Mouse (Mus musculus): ENCODE data around the gene Zfp710. TPM values are rescaled to one million over a fixed set of nuclear protein-coding genes. Genes with fewer than 3 reads are reported as not detected.
A peak's percentile ranks its signal among the peaks of the same experiment; 100 is the strongest.

Gene Zfp710
- polyA plus RNA-seq, 1 experiment from 2014 or later, result 15.8 TPM

DNA sequence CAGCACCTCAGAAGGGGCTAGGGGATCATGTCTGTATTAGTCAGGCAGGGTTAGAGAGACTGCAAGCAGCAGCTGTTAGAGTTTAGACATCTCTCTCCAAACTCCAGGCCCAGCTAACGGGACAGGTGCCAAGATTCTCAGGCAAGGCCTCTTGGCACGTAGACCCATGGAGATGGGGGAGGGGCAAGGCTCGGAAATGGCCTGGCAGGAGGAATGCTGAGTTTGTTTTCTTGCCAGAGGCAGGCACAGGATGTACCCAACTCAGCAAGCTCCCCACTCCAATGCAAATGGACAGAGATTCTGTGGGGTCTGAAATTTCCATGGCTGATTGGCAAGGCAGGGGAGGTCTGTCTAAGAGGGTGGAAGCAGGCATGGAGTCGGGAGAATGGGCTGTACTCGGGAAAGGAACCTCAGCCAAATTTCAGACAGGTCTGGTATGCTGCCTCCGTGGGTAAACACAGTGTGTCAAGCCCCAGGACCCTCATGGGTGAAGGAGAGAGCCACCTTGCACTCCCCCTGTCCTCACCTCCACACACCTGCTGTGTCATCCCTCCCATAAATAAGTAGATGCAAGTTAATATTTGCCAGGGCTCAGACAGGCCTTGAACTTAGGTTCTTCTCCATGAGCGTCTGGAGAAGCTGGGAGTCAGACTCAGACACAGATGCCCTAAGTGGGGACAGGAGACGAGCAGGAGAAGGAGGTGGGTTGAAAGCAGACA lies 110.0 kb downstream of the Zfp710 start:
- H3K4me2 ChIP-seq, result no peak overlapping the region
- no peak overlapping the region for H3K9ac ChIP-seq
- H3K36me3 ChIP-seq, result no peaks in the 10 kb centered on the region
- no peaks in the 10 kb centered on the region for H3K9me3 ChIP-seq
- ATAC-seq (ENCODE audit: insufficient read depth, low FRiP score, low read depth), result peak; percentile 51; the same call in 1 of the 2 replicates
- H3K27me3 ChIP-seq (replicated peaks), result no peaks in the 10 kb centered on the region
- H3K4me3 ChIP-seq (replicated peaks), result no peak overlapping the region
- peak overlapping the region; percentile 63 for H3K27ac ChIP-seq
- H3K4me1 ChIP-seq, result peaks cover 5% of the 10 kb centered on the region; the same call in 1 of the 2 replicates
- 34% methylated on average over 8 of the region's 8 CpGs for WGBS

DNA sequence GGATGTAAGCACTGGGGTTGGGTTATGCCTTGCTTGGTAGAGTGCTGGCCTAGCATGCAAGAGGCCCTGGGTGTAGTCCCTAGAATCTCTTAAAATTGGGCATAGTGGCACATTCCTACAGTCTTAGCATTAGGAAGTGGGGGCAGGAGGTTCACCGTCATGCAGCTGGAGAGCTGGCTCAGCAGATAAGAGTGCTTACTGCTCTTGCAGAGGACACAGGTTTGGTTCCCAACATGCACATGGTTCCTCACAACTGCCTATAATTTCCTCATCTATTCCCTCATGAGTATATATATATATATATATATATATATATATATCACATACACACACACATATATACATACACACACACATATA lies 110.5 kb downstream of the Zfp710 start:
- no peaks in the 10 kb centered on the region for H3K36me3 ChIP-seq
- H3K27me3 ChIP-seq (replicated peaks), result no peaks in the 10 kb centered on the region
- H3K4me2 ChIP-seq, result no peak overlapping the region
- no peak overlapping the region for H3K9ac ChIP-seq
- no peaks in the 10 kb centered on the region for H3K9me3 ChIP-seq
- peaks cover 4% of the 10 kb centered on the region; the same call in 1 of the 2 replicates for H3K4me1 ChIP-seq
- no peak; the same call in 1 of the 2 replicates for ATAC-seq (ENCODE audit: insufficient read depth, low FRiP score, low read depth)
- H3K27ac ChIP-seq, result peak overlapping the region; percentile 63; the same call in 1 of the 2 replicates
- H3K4me3 ChIP-seq (replicated peaks), result no peak overlapping the region
- 67% methylated on average over 1 of the region's 1 CpGs for WGBS

DNA sequence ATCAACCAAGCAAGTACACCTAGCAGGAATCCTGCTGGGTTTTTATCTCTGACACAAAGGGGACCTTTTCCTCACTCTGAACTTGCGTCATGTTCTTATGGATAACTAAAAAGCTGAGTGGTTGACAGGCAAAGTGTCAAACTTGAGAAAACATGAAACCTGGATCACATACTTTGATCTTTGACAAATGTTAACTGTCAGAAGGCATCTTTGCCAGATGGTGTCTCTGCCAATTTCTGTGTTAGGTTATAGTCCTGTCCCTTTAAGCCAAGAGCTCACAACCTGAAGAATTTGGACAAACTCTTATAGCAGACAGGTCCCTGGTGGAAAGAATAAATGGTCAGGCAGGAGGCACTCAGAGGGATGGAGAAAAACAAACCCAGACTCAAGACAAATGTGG lies 113.8 kb downstream of the Zfp710 start:
- Histone ChIP-seq H3K9ac (no peak overlapping the region), H3K27ac (no peak overlapping the region), H3K27me3 (replicated peaks) (no peaks in the 10 kb centered on the region), H3K4me2 (no peak overlapping the region), H3K4me1 (peaks cover 6% of the 10 kb centered on the region; the same call in 1 of the 2 replicates), H3K4me3 (replicated peaks) (no peak overlapping the region), H3K36me3 (no peaks in the 10 kb centered on the region), H3K9me3 (no peaks in the 10 kb centered on the region)
- ATAC-seq (ENCODE audit: insufficient read depth, low FRiP score, low read depth), result no peak
- WGBS, result 79% methylated on average over 1 of the region's 1 CpGs

DNA sequence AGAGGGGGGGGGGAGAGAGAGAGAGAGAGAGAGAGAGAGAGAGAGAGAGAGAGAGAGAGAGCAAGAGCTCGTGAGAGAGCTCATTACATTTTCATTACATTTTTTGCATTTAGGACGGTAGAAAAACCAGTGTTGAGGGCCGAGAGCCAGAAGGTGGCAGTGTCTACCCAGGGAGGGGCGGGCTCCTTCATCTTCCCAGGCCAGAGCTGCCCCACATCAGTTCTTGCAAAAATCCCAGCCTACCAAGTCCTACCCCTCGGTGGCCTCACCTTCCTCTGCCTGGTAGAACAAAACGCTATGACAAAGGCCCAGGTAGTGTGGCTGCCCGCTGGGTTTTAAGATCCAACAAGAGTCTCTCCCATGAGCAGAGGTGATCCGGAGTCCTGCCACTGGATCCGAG lies 116.2 kb downstream of the Zfp710 start:
- no peaks in the 10 kb centered on the region for H3K9me3 ChIP-seq
- no peaks in the 10 kb centered on the region for H3K36me3 ChIP-seq
- H3K27ac ChIP-seq, result no peak overlapping the region
- H3K27me3 ChIP-seq (replicated peaks), result no peaks in the 10 kb centered on the region
- no peak overlapping the region for H3K4me2 ChIP-seq
- no peak overlapping the region for H3K9ac ChIP-seq
- no peak overlapping the region for H3K4me3 ChIP-seq (replicated peaks)
- 16% methylated on average over 9 of the region's 9 CpGs for WGBS
- peak; percentile 53; the same call in 1 of the 2 replicates for ATAC-seq (ENCODE audit: insufficient read depth, low FRiP score, low read depth)
- peaks cover 10% of the 10 kb centered on the region for H3K4me1 ChIP-seq

Other genes with a start within 250 kb of the Zfp710 start
- 0.13 and 0.21 TPM in 2 replicates for gene Mesp1, start 231.0 kb upstream of the Zfp710 start, polyA plus RNA-seq (2015; fragmentation: Nextera tagmentation; extraction: Ambion mirVana)
- 1.4 and 1.9 TPM in 2 replicates for gene Mesp2, start 214.1 kb upstream of the Zfp710 start, polyA plus RNA-seq (2015; fragmentation: Nextera tagmentation; extraction: Ambion mirVana)
- gene Anpep, start 163.8 kb upstream of the Zfp710 start, polyA plus RNA-seq (2015; fragmentation: Nextera tagmentation; extraction: Ambion mirVana), result 55.9 and 69.8 TPM in 2 replicates
- 27.1 and 30.8 TPM in 2 replicates for gene Ap3s2, start 104.2 kb upstream of the Zfp710 start, polyA plus RNA-seq (2015; fragmentation: Nextera tagmentation; extraction: Ambion mirVana)
- gene Arpin, start 89.5 kb upstream of the Zfp710 start, polyA plus RNA-seq (2015; fragmentation: Nextera tagmentation; extraction: Ambion mirVana), result 37.7 and 38.8 TPM in 2 replicates
- gene Idh2, start 90.6 kb downstream of the Zfp710 start, polyA plus RNA-seq (2015; fragmentation: Nextera tagmentation; extraction: Ambion mirVana), result 595 and 631 TPM in 2 replicates
- gene Sema4b, start 162.0 kb downstream of the Zfp710 start, polyA plus RNA-seq (2015; fragmentation: Nextera tagmentation; extraction: Ambion mirVana), result 22.1 and 23.8 TPM in 2 replicates
- 157 and 158 TPM in 2 replicates for gene Cib1, start 208.0 kb downstream of the Zfp710 start, polyA plus RNA-seq (2015; fragmentation: Nextera tagmentation; extraction: Ambion mirVana)
- 5.2 and 5.3 TPM in 2 replicates for gene Gdpgp1, start 208.1 kb downstream of the Zfp710 start, polyA plus RNA-seq (2015; fragmentation: Nextera tagmentation; extraction: Ambion mirVana)
- 1.1 and 1.6 TPM in 2 replicates for gene Ttll13, start 221.6 kb downstream of the Zfp710 start, polyA plus RNA-seq (2015; fragmentation: Nextera tagmentation; extraction: Ambion mirVana)
- gene Ngrn, start 236.4 kb downstream of the Zfp710 start, polyA plus RNA-seq (2015; fragmentation: Nextera tagmentation; extraction: Ambion mirVana), result 47.3 and 52.0 TPM in 2 replicates
- gene Vps33b, start 244.8 kb downstream of the Zfp710 start, polyA plus RNA-seq (2015; fragmentation: Nextera tagmentation; extraction: Ambion mirVana), result 12.9 and 15.6 TPM in 2 replicates

Data from stomach, embryonic 15.5 days (tissue).